Mouse (Mus musculus): Measurements from ENCODE around the gene Slc41a1.

- TF ChIP-seq CTCF (IDR thresholded peaks at IDR 0.05) (no peak), EP300 (IDR thresholded peaks at IDR 0.05) (no peak)
Measured at GRCm38 (mm10) chr1:131824528-131825181, 2.6 kb upstream of the Slc41a1 start.

All from lung, postnatal 0 days (tissue).